Mouse (Mus musculus) ES-CJ7 (cell line): ENCODE data around the gene Lrriq1.

Experiments used
- DNase-seq: peaks from one replicate; pipeline ENCODE4 v3.0.0; 2011; ENCODE audit warnings: low read depth, low spot score

Gene Lrriq1

DNA sequence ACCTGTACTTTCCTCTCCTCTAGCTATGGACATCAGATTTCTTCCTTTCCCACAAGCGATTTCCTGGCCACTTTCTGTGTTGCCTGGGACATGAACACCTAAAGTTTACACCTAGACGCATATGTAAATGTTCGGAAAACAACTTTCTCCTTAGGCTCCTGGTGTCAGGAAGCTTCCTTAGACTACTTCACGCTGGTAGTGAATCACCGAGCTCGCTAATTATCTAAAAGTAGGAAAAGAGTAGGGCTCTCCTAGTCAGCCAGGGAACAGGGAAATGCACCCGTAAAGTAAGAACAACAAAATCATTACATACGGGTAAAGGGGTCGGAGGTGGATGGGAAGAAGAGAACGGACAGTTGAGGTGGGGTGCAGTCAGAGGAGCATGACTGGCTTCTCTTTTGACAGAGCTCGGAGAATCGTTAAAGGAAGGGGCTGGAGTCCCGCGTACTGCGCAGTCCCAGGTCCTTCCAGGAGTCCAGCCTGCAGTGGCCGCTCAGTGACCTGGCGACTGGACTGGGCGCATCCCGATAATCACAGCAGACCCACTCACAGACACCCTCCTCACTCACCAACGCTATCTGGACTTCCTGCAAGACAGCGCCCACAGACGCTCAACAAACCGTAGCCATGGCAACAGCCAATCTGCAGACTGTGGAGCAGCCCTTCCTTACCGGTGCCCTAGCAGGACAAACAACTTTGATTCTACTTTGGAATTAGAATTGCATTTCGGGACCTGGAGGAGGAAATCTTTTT, at the start of gene Lrriq1:
TSS of gene Lrriq1 (minus strand) at position 616 of the 753 bp plus-strand sequence.
- peak; percentile 90 for DNase-seq

DNA sequence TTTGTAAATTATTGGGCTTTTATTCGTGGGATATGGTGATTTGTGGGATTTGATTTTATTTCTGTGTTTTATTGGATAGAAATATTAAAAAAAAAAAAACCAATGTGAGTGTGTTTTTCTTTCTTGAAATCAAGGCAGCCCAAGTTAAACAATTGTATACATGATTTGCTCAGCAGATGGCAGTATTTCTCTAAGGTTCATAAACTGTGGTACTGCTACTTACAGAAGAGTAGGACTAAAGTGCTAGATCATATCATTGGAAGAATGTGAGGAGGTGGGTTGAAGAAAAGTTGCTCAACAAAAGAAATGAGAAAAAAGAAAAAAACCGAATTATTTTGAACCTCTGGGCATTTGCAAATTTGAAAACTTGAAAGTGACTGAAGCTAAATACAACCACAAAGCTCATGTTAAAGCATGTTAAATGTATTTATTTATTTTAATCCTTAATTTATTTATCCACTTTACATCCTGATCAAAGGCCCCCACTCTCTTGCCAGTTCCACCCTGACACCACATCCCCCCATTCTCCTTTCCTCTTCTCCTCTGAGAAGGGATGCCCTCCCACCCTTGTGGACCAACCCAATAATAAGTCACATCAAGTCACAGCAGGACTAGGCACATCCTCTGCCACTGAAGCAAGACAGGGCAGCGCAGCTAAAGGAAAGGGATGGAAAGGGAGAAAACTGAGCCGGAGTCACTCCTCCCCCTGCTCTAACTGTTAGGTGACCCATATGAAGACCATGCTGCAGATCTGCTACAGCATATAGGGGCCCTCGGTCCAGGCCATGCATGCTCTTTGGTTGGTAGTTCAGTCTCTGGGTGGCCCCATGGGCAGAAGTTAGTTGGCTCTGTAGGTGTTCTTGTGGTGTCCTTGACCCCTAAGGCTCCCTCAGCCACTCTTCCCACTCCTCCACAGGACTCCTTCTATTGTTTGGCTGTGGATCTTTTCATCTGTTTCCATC, 18.0 kb upstream of the Lrriq1 start:
- peak; percentile 53 for DNase-seq

DNA sequence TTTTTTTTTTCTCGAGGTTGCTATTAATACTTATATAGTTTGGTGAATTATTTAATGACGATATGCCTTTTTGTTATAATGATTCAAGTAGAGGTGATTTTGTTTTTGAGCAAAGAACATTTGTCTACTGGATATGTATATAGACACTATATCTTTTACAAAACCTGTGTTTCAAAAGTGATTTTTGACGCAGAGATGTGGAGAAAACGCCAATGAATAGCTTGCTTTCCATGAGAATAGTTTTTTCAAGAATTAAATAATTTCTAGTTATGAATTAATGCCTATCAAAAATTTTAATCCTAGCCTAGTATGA, 294 bp upstream of the Lrriq1 start:
- no peak for DNase-seq

DNA sequence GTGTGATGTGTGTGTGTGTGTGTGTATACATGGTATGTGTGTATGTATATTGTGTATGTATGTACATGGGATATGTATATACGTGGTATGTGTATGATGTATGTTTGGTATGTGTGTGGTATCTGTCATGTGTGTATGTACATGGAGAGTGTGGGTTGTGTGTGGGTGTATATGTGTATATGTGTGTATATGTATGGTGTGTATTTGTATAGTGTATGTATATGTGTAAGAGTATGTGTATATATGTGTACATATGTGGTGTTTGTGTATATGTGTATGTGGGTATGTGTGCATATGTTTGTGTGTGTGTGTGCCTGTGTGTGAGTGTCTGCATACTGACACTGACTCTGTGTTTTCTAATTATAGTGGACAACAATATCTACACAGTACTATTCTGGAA, 9.5 kb downstream of the Lrriq1 start:
- no peak for DNase-seq

DNA sequence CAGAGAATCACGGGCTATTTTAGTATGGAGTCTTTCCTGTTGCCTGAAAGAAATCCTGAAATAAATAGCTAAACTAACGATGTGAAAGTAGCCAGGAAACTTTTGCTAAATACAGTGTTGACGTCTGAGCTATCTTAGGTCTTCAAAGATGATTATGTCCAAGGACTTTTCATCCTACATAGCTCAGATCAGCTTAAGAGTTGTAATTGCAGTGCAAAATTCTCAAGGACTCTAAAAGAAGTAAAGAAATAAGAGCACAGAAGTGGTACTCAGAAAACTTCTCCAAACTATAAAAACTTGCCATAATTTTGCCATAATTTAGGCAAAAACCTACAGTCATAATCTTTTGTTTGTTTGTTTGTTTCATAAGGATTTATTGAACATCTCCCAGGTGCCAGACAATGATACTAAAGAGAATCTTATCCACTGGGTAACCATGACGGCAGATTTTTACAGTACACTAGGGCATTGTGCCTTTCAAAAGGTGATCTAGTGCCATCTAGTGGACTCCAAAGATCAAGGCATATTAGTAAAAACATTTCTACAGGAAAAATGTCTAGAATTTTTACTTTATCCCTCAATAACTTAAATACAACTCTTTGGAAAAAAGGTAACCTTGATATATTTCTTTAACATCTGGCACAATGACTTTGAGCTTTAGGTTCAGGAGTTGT, 41.3 kb downstream of the Lrriq1 start:
- peak; percentile 46 for DNase-seq

DNA sequence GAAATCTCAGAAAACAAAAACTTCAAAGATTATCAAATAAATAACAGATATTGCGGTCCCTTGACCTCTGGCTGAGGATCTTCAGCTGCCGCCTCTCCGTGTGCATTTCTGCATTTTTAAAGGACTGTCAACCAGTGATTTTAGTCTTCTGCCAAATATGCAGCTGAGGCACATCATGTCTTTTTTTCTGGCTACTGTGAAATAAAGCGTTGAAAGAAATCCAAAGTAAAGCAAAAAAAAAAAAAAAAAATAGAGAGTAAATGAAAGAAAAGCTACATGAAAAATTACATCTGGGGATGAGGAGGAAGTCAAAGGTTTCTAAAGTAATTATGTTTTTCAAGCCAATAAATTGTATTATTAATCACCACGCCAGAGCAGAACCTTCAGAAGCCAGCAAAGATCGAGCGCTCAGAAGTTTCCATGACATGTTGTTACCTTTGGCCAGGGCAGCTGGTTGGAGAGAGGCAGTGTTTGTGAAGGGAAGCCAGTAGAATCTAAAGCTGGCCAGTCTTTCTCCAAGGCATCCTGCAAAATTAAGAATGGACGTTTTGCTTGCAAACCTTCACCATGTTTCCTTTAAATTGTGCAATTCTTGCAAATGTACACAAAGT, 90.2 kb downstream of the Lrriq1 start:
- no peak for DNase-seq

DNA sequence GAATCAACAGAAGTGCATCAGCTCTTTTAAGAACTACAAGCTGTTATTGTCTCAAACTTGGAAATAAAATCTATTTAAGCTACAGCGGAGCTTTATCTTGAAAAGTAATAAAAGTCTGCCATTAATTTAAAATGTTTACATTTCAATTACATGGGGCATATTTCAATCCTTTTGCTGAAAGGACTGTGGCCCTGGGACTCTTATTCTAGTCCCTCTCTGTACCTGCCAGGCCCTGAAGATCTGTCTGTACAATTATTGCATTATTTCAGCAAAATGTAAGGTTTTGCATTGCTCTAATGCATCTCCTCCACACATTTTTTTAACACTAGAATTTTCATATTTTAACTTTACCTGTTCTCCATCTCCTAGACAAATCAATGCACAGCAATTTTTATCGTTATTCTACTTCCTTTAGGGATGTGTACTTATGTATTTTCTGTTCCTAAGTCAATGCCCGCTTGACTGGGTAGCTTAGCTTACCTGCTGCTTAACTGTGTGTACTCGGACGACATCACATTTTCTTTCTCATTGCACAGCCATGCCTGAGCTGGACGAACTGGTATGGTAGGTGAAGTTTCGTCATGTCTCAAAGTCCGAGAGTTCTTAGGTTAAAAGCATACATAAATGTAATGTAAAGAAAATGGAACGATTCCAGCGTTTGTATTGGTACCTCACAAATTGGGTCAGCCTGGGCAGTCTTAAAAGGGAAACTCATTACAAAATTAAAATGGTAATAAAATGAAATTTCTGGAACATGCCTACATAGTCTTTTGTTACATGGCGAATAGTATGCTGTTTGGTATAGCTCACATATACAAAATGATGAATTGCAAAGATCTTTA, 91.0 kb downstream of the Lrriq1 start:
- no peak for DNase-seq

DNA sequence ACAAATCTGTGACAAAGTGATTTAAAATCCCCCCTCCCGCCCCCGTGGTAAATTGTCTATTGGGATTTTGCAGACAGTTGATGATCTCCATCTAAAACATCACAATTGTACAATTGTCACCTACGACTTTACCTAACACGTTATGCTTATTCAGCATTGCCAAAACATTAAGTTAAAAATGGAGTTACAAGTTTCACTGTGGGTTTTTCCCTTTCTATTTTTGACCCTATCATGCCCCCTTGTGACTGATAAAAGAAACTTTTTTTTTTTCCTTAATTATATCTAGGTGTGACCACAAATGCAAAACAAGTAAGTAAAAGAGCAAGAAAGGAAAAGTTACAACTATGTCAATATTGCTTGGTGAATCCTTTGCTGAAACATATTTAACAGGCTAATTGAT, 93.6 kb downstream of the Lrriq1 start:
- peak; percentile 20 for DNase-seq

DNA sequence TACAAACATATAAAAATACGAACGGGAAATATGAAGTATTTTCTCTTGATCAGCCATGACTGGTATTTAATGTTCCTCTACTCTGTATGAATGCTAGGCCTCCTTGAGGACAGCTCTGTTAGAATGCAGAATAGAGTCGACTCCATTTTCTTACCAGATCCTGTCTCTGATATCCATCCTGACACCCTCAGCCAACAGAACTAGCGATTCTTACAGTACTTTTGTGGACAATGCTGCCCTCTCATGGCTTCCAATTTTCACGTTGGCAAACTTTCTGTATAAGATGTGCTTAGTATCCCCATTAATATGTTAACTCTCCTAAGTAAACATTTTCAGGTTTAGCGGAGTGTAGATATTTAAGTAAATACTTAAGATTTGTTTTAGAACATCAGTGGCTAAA, 94.6 kb downstream of the Lrriq1 start:
- DNase-seq = peak; percentile 40

DNA sequence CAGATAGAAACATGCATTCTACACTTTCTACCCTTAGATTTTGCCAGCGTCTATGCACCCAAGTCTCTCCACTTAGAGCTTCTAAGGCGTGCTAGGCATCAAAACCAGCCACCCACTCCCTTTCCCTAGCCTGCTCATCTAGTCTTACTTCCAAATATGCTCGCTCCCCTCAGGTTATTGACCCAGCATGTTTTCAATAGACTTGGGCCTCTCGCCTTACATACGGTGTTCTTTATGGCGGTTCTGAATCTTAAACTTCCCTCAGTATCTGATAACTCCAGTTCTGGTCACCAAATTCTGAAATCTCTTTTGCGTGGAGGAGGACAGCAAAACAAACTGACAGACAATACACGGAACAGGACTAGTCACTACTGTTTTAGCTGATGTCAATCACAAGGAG, 95.5 kb downstream of the Lrriq1 start:
- DNase-seq = no peak

DNA sequence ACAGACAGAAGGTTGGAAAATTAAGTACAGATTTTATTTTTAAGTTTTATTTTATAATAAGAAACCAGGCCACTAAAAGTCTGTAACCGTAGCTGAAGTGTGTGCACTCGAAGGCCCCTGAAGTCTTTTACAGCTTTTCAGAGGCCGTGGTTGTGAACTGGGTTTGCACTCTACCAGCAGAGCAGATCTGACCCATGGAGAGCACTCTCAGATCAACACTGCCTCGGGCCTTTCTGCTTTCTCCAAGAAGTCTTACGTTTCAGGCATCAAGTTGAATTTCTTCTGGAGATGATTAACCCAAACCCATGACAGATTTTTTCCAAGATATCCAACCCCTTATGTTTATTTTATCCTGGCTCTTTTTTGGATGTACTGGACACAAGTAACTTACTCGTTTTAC, 121.5 kb downstream of the Lrriq1 start:
- no peak for DNase-seq

DNA sequence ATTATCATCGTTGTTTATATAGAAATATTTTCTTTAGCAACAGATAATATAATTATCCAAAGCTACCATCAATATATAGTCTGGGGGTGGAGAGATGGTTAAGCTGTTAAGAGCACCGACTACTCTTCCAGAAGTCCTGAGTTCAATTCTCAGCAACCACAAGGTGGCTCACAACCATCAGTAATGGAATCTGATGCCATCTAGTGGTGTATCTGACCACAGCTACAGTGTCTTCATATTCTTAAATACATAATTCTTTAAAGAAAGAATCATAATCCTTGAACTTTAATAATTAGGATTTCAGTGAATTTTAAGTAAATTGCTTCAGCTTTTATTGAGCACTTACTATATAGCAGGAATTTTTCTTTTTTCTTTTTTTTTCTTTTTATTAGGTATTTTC, 128.0 kb downstream of the Lrriq1 start:
- peak; percentile 9 for DNase-seq

DNA sequence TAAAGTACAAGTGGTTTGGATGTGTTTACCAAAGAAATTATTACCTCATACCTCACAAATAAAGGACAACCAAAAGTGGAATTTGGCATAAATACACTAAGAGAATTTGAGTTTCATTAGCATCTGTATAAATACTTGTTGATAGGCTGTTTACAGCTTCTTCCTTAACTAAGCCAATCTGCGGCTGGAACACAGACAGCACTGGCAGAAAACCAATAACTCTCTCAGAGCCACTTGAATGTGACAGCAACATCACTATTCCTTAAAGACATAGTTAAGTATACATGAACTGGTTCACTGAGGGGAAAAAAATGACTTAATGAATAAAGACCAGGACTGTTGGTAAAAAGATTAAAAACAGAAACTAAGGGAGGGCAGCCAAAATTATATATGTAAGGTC, 150.0 kb downstream of the Lrriq1 start:
- no peak for DNase-seq

DNA sequence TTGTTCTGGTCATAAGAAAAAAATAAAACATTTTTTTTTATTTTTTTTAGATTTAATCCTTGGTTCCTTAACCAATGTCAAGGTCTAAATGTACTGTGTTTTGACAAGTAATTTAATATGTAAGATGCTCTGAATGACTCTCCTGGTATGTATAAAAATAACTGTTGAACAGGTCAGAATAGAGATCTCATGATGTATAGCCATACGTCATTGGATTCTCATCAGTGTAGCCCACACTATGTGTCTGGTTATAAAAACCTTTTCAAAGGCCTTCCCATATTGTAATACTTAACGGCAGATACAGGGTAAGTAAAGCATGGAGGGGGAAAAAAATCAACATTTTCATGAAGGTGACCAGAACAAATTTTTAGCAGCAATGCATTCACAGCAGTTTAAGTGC, 186.5 kb downstream of the Lrriq1 start:
- no peak for DNase-seq

DNA sequence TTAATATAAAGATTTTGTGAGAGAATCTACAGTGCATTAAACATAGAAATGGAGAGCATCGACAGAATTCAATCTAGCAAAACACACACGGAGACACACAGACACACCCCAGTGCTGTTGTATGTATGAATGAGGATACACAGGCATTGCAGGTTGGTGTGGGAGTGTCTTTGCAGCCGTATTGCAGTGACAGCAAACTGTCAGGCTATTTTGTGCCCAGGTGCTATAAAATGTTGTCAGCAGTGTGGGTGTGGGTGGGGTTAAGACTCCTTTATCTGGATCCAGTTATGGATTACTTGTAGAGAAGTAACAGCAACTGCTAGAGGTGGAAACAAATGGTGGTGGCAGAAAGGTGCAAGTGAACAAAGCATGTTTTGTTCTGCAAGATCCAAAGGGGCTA, 189.5 kb downstream of the Lrriq1 start:
- no peak for DNase-seq

DNA sequence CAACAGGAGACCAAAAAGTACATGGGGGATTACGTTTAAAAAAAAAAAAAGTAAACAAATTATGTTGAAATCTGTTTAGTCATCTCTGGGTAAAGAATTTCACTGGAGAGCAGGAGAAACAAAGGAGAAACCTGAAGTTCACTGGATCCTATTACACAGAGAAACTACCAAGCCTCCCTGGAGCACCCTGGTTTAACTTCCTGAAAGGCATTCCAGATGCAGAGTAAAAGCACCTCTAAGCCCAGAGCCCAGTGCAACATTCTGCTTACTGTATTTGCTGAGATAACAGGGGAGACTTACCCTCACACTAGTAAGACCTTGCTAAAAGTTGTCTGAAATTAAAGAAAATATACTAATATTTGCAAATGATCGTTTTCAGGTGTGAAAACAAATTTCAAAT, 191.1 kb downstream of the Lrriq1 start:
- no peak for DNase-seq

DNA sequence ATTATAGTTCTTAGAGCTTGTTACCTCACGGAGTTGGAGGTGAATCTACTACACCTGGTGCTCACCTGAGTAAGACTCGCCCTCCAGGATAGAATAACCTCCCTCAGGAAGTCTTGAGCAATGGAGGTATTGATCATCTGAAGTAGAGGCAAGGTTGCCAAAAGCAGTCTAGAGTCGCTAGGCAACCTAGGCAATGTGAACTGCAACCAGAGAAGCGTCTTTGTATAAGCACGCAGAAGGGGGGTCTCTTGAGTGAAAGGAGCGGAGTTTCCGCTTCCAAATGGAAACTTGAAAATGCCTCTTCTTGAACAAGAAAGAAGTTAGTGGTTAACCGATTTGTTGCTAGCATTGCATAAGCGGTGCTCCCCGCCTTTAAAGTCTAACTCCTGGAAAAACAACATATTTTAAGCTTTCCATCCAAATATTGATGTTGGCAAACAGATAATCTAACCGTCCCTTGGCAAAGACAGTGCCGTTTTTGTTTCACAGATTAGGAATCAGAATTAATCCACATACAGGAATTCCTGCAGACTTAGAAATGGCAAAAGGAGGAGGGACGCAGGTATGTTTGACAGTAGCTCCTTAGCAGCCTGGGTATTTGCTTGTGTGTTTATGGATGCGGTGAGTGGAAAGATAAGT, 201.0 kb downstream of the Lrriq1 start:
- DNase-seq = no peak

DNA sequence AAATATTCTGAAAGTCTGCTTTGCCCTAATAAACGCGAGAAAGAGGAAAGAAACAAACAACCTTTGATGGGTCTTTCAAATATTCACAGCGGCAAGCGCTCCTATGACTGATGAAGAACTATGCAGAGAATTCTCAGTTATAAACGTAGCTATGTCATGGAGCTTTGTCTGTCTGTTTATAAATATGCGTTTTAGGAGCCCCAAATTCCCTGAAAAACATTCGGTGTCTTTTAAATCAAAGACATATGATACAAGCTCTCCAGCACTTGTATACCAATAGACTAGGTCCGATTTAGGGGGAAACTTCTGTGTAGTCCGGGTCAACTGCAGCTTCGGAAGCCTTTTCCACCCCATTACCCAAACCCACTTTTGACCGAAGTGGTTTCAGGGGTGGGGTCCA, 205.2 kb downstream of the Lrriq1 start:
- DNase-seq = no peak

DNA sequence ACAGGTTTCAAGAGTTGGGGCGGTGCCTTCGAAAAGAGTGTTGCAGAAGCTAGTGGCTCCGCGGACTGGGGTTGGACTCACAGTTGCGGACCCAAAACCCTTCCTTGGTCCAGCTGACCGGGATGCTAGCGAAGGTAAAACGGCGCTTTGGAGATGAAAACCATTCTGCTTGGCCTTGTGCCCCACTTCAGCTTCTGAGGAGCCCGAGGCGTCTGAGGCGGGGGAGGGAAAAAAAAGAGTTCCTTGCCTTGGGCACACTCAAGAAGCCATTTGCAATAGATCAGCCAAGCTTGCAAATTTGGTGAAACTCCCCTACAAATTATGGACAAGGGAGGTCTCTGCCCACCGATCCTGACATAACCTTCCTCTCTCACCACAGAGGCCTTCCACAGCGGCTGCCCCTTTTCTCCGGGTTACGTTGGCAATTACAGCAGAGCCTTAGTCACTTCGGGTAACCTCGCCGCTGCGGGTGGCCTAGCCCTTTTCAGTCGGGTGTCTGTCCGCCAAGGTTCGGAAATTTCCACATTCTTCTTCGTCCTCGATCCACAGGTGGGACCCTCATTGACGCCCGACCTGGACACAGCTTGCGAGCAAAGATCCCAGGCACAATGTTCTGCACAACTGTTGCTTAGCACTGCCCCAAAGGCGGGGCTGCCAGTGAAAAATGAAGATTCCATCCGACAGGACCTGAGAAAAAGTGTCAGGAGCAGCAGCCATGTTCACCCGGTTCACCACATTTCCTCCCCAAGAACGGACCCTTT, 206.2 kb downstream of the Lrriq1 start, which contains the start of gene Alx1:
TSS of gene Alx1 (minus strand) at position 486 of the 761 bp plus-strand sequence.
- DNase-seq = peak; percentile 18
